Mouse (Mus musculus) embryo, embryonic 10.5 days (tissue): ENCODE results near the gene Ehbp1l1.
"Not testable (repeated sequence)": the region's sequence is repeated elsewhere in the genome, so short reads cannot be mapped to it uniquely, and the experiment has no call there.

Source experiments
- DNase-seq: peaks from one replicate; pipeline ENCODE4 v3.0.0-alpha.2; 2015; ENCODE audit warnings: low spot score

Ehbp1l1 gene

DNA sequence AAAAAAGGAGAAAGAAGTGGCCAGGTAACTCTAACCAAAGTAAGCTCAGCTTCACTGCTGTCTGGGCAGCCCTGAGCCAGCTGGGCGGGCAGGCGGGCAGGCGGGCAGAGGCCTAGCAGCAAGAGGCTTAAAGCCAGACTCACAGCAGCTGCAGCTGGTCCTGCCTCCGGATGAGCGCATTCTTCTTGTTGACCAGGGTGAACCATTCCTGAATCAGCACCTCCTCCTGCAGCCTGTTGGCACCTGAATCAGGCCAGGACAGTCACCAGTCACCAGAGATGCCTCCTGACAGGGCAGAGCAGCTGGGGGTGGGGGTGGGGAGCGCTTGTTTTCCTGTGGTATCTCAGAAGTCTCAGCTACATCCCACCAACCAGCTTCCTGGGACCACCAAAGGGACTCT is 16.0 kb downstream of the Ehbp1l1 start:
- DNase-seq: no peak

- no peak for DNase-seq
Observed at GRCm38 (mm10) chr19:5704801-5705571, 21.1 kb downstream of the Ehbp1l1 start.

DNA sequence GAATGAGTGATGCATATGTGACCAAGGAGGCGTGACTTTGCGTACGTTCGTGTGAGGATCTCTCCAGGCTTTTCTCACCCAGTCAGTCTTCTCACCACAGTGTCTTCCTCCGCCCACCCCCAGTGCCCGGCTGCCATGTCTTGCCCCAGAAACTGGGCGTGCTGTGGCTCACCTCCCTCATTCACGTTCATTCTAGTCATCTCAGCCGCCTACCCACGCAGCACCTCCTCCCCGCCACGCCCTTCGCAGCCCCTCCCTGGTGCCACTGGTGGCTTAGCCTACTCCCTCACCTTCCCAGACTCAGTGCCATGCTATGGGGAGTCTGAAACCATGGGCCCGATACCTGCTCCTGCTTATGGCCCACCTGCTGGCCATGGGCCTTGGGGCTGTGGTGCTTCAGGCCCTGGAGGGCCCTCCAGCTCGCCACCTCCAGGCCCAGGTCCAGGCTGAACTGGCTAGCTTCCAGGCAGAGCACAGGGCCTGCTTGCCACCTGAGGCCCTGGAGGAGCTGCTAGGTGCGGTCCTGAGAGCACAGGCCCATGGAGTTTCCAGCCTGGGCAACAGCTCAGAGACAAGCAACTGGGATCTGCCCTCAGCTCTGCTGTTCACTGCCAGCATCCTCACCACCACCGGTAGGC is 21.8 kb downstream of the Ehbp1l1 start, which contains the start of gene Kcnk7:
Gene Kcnk7 (plus strand): TSS at position 205 of the 638 bp plus-strand sequence.
- DNase-seq: no peak

DNA sequence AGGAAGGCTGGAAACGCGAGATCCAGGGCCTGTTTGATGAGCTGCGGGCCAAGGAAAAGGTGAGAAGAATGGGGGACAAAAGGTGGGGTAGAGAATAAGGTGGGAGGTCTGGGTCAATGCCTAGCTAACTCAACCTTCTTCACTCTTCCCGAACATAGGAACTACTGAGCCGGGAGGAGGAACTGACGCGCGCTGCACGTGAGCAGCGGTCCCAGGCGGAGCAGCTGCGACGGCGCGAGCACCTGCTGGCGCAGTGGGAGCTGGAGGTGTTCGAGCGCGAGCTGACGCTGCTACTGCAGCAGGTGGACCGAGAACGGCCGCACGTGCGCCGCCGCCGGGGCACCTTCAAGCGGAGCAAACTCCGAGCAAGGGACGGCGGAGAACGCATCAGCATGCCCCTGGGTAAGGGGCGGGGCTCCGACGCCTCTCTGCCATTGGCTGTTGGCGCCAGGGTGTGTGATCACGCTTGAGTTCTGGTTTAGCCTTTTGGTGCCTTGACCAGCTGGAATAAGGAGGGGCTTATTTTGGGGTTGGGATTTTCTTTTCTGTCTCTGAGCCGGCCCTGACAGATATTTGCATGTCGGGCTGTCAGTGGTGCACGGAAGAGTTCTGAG is 30.2 kb downstream of the Ehbp1l1 start:
- DNase-seq: peak; percentile 74

GRCm38 (mm10) chr19:5693801-5694200 is 32.3 kb downstream of the Ehbp1l1 start:
- no peak for DNase-seq

DNA sequence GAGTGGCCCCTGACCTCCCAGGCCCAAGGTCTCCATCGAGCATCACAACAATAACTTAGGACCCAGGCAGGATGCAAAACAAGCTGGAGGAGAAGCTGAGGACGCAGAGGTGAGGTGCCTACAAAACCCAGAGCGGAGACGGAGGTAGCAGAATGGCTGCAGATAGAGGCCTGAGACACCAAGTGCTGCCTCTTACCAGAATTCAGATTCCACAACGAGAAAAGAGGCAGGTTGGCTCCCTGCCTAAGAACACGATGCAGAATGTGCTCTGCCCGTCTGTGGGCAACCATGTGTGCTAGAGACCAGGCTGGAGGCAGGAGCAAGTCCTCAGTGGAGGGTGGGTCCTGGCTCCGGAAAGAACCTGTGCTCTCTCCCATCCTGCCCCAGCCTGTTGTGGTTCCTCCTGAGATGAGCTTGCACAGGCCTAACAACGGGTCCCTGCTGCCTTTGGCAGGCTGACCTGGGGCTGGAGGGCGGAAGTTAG is 33.2 kb downstream of the Ehbp1l1 start:
- no peak for DNase-seq

DNA sequence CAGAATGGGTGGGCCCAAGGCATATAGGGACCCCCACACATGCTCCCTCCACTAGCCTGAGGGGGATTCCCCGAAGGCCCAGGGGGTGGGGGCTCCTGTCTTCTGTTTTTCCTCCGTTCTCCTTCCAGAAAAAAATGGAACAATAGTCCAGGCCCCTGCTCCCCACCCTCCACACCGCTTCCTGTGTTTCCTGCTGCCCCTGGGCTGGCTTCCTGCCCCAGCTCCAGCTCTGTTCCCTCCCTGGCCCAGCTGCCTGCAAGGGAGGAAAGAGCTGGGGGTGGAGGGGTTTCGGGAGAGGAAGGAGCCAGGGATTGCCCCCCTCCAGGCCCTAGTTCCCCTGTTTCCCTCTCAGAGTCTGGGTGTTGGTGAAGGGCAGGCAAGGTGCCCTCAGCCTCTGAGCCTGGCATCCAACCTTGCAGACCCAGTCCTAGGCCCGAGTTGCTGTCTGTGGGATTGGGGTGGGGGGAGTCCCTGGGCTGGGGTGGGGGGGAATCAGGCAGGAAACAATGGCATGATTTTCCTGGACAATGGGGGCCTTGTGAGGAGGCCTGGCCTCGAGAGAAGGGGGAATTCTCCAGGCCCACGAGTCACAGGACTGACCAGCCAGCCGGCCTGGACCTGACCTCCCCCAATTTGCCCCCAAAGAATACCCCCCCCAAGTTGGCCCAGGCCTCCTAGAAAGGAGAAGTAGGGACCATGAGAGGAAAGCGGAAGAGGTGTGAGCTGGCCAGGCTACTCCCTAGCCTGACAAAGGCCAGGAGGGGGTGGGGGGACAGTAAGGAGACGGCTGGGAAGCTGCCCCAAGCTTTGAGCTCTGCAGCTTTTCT is 33.8 kb downstream of the Ehbp1l1 start:
- DNase-seq: no peak

- no peak for DNase-seq
Observed at GRCm38 (mm10) chr19:5691601-5692000, 34.5 kb downstream of the Ehbp1l1 start.

DNA sequence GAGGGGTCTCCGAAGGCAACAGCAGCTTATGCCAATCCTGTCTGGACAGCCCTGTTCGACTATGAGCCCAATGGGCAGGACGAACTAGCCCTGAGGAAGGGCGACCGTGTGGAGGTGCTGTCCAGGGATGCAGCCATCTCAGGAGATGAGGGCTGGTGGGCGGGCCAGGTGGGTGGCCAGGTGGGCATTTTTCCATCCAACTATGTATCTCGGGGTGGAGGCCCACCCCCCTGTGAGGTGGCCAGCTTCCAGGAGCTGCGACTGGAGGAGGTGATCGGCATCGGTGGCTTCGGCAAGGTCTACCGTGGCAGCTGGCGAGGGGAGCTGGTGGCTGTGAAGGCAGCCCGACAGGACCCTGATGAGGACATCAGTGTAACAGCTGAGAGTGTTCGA is 35.8 kb downstream of the Ehbp1l1 start:
- DNase-seq: no peak

- DNase-seq: peak; percentile 84
Observed at GRCm38 (mm10) chr19:5689565-5690342, 36.4 kb downstream of the Ehbp1l1 start.

DNA sequence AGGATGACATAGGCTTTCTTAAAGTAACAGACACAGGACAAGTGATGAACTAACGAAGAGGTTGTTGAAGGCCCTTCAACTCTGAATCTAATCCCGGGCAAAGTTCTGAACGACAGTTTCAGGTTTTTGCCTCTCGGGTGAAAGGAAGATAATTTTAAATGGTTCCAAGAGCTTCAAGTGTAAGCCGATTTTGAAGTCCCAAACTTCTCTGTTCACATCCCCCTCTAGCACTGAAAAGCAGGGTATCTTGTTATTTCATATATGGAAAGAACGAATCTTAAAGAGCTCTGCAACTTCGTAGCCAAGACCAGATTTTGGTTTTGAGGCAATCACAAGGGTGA is 37.1 kb downstream of the Ehbp1l1 start:
- DNase-seq: no peak

GRCm38 (mm10) chr19:5688200-5689087 is 37.7 kb downstream of the Ehbp1l1 start, which contains the start of the genes Map3k11 and Pcnx3:
Gene Map3k11, plus strand, starts transcription at chr19:5688742.
Gene Pcnx3, minus strand, starts transcription at chr19:5688908.
- peak; percentile 98 for DNase-seq

DNA sequence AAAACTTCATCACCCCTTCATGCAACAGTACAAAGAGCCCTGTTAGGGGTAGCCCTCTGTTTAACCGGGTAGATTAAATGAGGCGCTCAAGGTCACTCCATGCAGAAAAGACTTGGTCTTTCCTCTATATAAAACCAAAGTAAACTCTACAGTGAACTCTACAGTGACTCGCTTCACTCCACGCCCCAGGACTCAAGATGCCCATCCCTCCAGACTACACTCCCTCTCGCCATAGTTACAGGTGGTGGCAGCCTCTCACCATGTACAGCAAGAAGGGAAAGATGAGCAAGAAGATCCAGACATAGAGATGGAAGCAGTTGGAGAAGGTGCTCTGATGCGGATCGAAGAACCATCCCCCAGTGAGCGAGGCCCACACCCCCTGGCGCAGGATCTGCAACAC is 38.4 kb downstream of the Ehbp1l1 start:
- DNase-seq: no peak

DNA sequence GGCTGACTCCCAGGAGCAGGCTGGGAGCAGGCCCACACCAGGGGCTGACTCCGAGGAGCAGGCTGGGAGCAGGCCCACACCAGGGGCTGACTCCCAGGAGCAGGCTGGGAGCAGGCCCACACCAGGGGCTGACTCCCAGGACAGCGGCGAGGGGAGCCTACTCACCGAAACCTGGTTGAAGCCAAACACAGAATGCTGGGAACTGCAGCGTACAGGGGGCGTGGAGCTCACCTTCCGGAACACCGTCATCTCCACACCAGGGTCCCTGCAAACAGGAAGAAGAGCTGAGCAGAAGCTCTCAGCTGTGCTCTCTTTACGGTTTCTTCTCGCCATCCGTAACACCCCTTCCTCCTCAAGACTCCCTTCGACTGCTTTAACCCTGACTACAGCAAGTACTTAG is 39.2 kb downstream of the Ehbp1l1 start:
- DNase-seq: not testable (repeated sequence)

- no peak for DNase-seq
Observed at GRCm38 (mm10) chr19:5686437-5686836, 39.7 kb downstream of the Ehbp1l1 start.

- DNase-seq: no peak
Observed at GRCm38 (mm10) chr19:5685861-5686260, 40.3 kb downstream of the Ehbp1l1 start.

GRCm38 (mm10) chr19:5685431-5685830 is 40.7 kb downstream of the Ehbp1l1 start:
- DNase-seq: no peak

DNA sequence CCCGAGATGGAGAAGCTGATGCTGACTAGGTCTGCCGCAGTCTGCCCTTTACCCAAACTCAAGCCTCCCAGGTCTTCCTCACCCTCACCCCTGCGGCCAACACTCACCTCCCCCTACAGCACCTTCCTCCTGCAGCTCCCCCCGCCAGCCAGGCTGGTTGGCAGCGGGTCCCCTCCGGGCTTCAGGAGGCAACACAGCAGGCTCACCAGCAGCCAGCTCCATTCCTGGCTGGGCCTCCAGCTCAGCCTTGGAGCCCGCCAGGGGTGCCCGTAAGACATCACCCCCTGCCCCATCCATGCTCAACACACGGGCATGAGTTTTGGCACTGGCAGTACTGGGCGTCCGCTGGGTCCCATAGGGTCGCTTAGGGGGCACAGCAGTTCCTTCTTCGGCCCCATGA is 41.1 kb downstream of the Ehbp1l1 start:
- no peak for DNase-seq

DNA sequence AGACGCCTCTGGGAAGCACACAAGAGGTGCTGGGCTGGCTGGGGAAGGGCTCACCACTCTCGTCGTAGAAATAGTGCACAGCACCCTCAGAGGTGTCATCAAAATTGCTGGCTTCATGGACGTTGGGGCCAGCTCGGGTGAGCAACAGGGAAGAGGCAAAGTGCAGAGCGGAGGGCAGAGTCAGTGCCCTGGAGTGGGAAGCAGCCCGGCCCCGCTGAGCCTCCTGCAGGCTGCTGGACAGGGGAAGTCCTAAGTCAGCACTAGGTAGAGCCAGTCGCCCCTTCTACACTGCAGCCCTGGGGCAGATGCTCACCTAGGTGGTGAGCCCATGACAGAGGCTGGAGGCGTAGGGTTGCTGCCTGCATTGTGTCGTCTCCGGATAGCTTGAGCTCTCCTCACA is 41.9 kb downstream of the Ehbp1l1 start:
- no peak for DNase-seq

DNA sequence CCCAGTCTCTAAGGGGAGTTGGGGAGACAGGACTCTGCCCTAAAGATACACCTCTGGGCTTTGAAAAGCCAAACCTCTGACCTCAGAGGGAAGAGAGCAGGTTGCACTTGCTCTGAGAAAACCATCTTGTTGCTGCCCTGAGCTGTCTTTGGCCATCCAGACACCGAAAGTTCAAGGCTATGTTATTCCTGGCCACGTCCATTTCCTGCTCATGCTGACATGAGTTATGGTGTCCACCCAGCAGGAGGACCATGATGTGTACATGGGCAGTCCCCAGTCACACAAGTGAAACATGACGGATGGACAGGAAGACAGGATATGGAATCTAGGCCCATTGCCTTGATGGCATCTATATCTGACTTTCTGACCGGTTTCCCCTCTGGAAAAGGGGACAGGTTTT is 45.7 kb downstream of the Ehbp1l1 start:
- DNase-seq: no peak
